Mouse (Mus musculus): ENCODE measurements at regions not wholly inside any gene's neighbourhood (a gene's known extent, or its start where the extent isn't known, plus 50 kb on each side); places are given as distances from the start of the nearest gene placed in this dataset.

GRCm38 (mm10) chr1:177323366-177323765 lies 65.4 kb upstream of the Akt3 start:
- H3K9me3 ChIP-seq (replicated peaks), result no peaks in the 10 kb centered on the region
- peak overlapping the region; percentile 89 for H3K4me2 ChIP-seq (replicated peaks)
- no peak overlapping the region for H3K27ac ChIP-seq (replicated peaks)
- ATAC-seq (ENCODE audit: insufficient number of reproducible peaks, low FRiP score, low TSS enrichment, low read depth), result no peak
- WGBS, result 55% methylated on average over 4 of the region's 4 CpGs
- peak overlapping the region; percentile 48 for H3K4me3 ChIP-seq (replicated peaks)
- no peak overlapping the region for H3K9ac ChIP-seq
- H3K4me1 ChIP-seq, result peaks cover 14% of the 10 kb centered on the region; the same call in 1 of the 2 replicates
- H3K27me3 ChIP-seq, result no peaks in the 10 kb centered on the region
- no peaks in the 10 kb centered on the region for H3K36me3 ChIP-seq

GRCm38 (mm10) chr1:177322745-177323299 lies 64.8 kb upstream of the Akt3 start:
- Histone ChIP-seq H3K9me3 (replicated peaks) (no peaks in the 10 kb centered on the region), H3K4me3 (replicated peaks) (peak overlapping the region; percentile 48), H3K27me3 (no peaks in the 10 kb centered on the region), H3K36me3 (no peaks in the 10 kb centered on the region), H3K4me1 (peaks cover 14% of the 10 kb centered on the region; the same call in 1 of the 2 replicates), H3K9ac (peak overlapping the region; percentile 18; the same call in 1 of the 2 replicates), H3K4me2 (replicated peaks) (peak overlapping the region; percentile 89), H3K27ac (replicated peaks) (no peak overlapping the region)
- peak; percentile 69 for ATAC-seq (ENCODE audit: insufficient number of reproducible peaks, low FRiP score, low TSS enrichment, low read depth)
- under 1% methylated on average over 40 of the region's 40 CpGs for WGBS

- no peaks in the 10 kb centered on the region for H3K36me3 ChIP-seq
- peak overlapping the region; percentile 18; the same call in 1 of the 2 replicates for H3K9ac ChIP-seq
- no peak for ATAC-seq (ENCODE audit: insufficient number of reproducible peaks, low FRiP score, low TSS enrichment, low read depth)
- H3K27ac ChIP-seq (replicated peaks), result no peak overlapping the region
- no peaks in the 10 kb centered on the region for H3K27me3 ChIP-seq
- H3K4me2 ChIP-seq (replicated peaks), result peak overlapping the region; percentile 89
- H3K4me3 ChIP-seq (replicated peaks), result peak overlapping the region; percentile 48
- H3K4me1 ChIP-seq, result peaks cover 14% of the 10 kb centered on the region; the same call in 1 of the 2 replicates
- H3K9me3 ChIP-seq (replicated peaks), result no peaks in the 10 kb centered on the region
- 10% methylated on average over 6 of the region's 6 CpGs for WGBS
Observed at GRCm38 (mm10) chr1:177322307-177322685, 64.3 kb upstream of the Akt3 start.

- Histone ChIP-seq H3K4me3 (replicated peaks) (no peak overlapping the region), H3K4me1 (peaks cover 14% of the 10 kb centered on the region; the same call in 1 of the 2 replicates), H3K9ac (no peak overlapping the region), H3K27me3 (no peaks in the 10 kb centered on the region), H3K4me2 (replicated peaks) (peak overlapping the region; percentile 89), H3K9me3 (replicated peaks) (no peaks in the 10 kb centered on the region), H3K27ac (replicated peaks) (no peak overlapping the region), H3K36me3 (no peaks in the 10 kb centered on the region)
- WGBS, result 45% methylated on average over 5 of the region's 5 CpGs
- no peak for ATAC-seq (ENCODE audit: insufficient number of reproducible peaks, low FRiP score, low TSS enrichment, low read depth)
Observed at GRCm38 (mm10) chr1:177321655-177322306, 63.8 kb upstream of the Akt3 start.

- H3K9me3 ChIP-seq (replicated peaks), result no peaks in the 10 kb centered on the region
Observed at GRCm38 (mm10) chr1:177308213-177308872, 50.3 kb upstream of the Akt3 start.

More at GRCm38 (mm10) chr1:177308213-177308872, 50.3 kb upstream of the Akt3 start:
- Histone ChIP-seq H3K27me3 (no peaks in the 10 kb centered on the region), H3K36me3 (no peaks in the 10 kb centered on the region), H3K4me2 (replicated peaks) (no peak overlapping the region), H3K9ac (no peak overlapping the region), H3K4me1 (no peaks in the 10 kb centered on the region), H3K4me3 (replicated peaks) (no peak overlapping the region), H3K27ac (replicated peaks) (no peak overlapping the region)
- WGBS, result 18% methylated on average over 5 of the region's 5 CpGs
- no peak for ATAC-seq (ENCODE audit: insufficient number of reproducible peaks, low FRiP score, low TSS enrichment, low read depth)

Data from embryonic facial prominence, embryonic 15.5 days (tissue).